Mouse (Mus musculus) inflammation-experienced regulatory T-cells (primary cell): ENCODE results near the gene Gm21973. TPM values are rescaled to one million over a fixed set of nuclear protein-coding genes. Genes with fewer than 3 reads are reported as not detected.

ENCODE experiments used
- polyA plus RNA-seq, 2 experiments: library from polyadenylated mRNA; unstranded; fragments of 100-300 nt; shearing (Covaris generic); gene quantifications; one replicate each; pipeline ENCODE4 v1.2.1; 2017

The Gm21973 gene
- polyA plus RNA-seq, result not detected

DNA sequence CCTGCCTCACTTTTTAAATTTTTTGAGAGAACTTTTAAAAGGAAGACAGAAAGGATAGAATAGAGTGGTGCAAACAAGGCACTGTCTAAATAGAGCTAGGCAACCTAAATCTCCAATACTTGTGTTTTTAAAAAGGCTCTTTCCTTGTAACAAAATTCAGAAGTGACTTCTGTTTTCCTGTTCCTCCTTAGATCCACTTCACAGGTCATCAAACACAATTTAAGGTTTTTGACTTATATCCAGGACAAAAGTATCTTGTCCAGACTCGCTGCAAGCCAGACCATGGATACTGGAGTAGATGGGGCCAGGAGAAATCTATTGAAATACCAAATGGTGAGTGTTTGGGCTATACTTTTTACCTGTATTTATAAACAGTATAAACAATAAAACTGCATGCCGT lies at the start of gene Gm21973:
TSS of gene Gm21973 (plus strand) at position 301 of the 400 bp plus-strand sequence.

DNA sequence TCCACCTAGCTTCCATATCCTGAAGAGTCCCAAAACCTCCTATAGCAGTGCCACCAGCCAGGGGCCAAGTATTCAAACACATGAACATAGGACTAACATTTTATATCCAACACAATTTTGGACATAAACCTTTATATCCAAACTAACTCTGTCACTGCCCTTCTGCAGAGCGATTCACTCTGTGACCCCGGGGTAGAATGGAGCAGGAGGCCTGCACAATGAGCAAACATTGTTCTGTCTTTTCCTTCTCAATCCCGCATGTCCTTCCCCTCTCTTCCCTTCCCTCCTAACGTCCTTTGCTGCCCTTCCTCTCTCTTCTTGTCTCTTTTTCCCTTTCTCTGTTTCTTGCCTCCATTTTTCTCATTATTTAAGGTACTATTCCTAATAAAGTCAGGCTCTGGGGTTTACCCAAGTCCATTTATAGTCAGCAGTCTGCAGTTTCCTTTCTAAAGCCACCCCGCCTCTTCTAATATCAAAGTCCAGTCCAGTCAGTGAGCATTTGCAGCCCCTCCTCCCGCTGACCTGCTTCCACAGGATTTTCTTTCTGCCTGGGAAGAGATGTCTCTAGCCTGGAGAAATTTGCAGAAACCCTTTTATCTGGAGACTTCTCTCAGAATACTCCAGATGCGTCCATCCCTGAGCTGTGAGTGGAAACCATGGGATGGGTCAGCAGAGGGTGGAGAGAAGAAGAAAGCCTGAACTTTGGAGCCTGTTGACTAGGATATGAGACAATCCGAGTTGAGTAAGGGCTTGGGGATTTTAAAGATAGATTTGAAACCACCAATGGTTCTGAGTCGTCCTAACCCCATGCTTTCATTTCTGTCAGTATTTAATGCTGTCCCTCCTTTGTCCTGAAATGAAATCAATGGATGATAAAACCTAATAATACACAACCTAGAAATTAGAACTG lies 33.1 kb downstream of the Gm21973 start, which contains the start of gene Agxt2:
TSS of gene Agxt2 (plus strand) at position 494 of the 910 bp plus-strand sequence.

Other genes starting within 250 kb of the Gm21973 start
- under 1 TPM; 0.23 to 0.56 TPM for gene Prlr, start 148.1 kb upstream of the Gm21973 start, polyA plus RNA-seq
- under 1 TPM; 0.16 to 0.66 TPM for gene Agxt2, start 33.2 kb downstream of the Gm21973 start, polyA plus RNA-seq
- 10 to 100 TPM; 25.5 to 48.7 TPM for gene Dnajc21, start 145.1 kb downstream of the Gm21973 start, polyA plus RNA-seq
- gene Brix1, start 160.6 kb downstream of the Gm21973 start, polyA plus RNA-seq, result 100 to 1,000 TPM; 101 to 103 TPM
- 10 to 100 TPM; 42.5 to 46.7 TPM for gene Rad1, start 160.6 kb downstream of the Gm21973 start, polyA plus RNA-seq
- under 1 TPM in 1 of 2 experiments, not detected in 1; 0.26 TPM for gene Ttc23l, start 233.3 kb downstream of the Gm21973 start, polyA plus RNA-seq